Mouse (Mus musculus) spleen, postnatal 36 days (tissue): Measurements from ENCODE around the gene 1700001P01Rik.
"Not testable (repeated sequence)": the region's sequence is repeated elsewhere in the genome, so short reads cannot be mapped to it uniquely, and the experiment has no call there.

ENCODE experiments used
- DNase-seq, 2 experiments: peaks; one replicate each; pipeline ENCODE4 v3.0.0; 2022; ENCODE audit warnings: low spot score in 2 of 2, mixed read lengths in 1 of 2

1700001P01Rik gene

GRCm38 (mm10) chr11:97744718-97745330, 30.9 kb downstream of the 1700001P01Rik start:
- peak; percentile 97 for DNase-seq

- peak; percentile 69 for DNase-seq
Measured at GRCm38 (mm10) chr11:97744063-97744717, 31.5 kb downstream of the 1700001P01Rik start, which contains the start of gene Pip4k2b. Pip4k2b (minus strand) TSS chr11:97744704.

- DNase-seq = peak; percentile 27 to 49
Measured at GRCm38 (mm10) chr11:97743423-97743822, 32.3 kb downstream of the 1700001P01Rik start.

- DNase-seq = peak; percentile 35 to 38
Measured at GRCm38 (mm10) chr11:97742591-97742990, 33.1 kb downstream of the 1700001P01Rik start.

GRCm38 (mm10) chr11:97742157-97742556, 33.6 kb downstream of the 1700001P01Rik start:
- no peak for DNase-seq

- peak in 1 of 2 experiments; percentile 40 for DNase-seq
Measured at GRCm38 (mm10) chr11:97740190-97740589, 35.5 kb downstream of the 1700001P01Rik start.

- no peak for DNase-seq
Measured at GRCm38 (mm10) chr11:97739155-97739554, 36.6 kb downstream of the 1700001P01Rik start.

- DNase-seq = no peak
Measured at GRCm38 (mm10) chr11:97738703-97739102, 37.0 kb downstream of the 1700001P01Rik start.

GRCm38 (mm10) chr11:97737600-97737999, 38.1 kb downstream of the 1700001P01Rik start:
- DNase-seq = no peak

GRCm38 (mm10) chr11:97736645-97737044, 39.1 kb downstream of the 1700001P01Rik start:
- no peak for DNase-seq

- not testable (repeated sequence) for DNase-seq
Measured at GRCm38 (mm10) chr11:97734810-97735209, 40.9 kb downstream of the 1700001P01Rik start.

- no peak for DNase-seq
Measured at GRCm38 (mm10) chr11:97733689-97734088, 42.0 kb downstream of the 1700001P01Rik start.

- no peak for DNase-seq
Measured at GRCm38 (mm10) chr11:97728730-97729129, 47.0 kb downstream of the 1700001P01Rik start.

- DNase-seq = peak; percentile 50 to 58
Measured at GRCm38 (mm10) chr11:97728311-97728710, 47.4 kb downstream of the 1700001P01Rik start.

GRCm38 (mm10) chr11:97723709-97724108, 52.0 kb downstream of the 1700001P01Rik start:
- DNase-seq = no peak
